Mouse (Mus musculus) MEL (cell line): ENCODE data around the gene Lhfpl2.

Experiments
- EP300 ChIP-seq, 2 experiments: IDR thresholded peaks; 2 replicates each; pipeline ENCODE4 v1.6.1; 2011; ENCODE audit warnings: improper control_type of control experiment in 2 of 2, low read length in 2 of 2, low read depth in 1 of 2, mild to moderate bottlenecking in 1 of 2
- GABPA ChIP-seq: IDR thresholded peaks from 2 replicates; pipeline ENCODE4 v1.6.1; 2012; ENCODE audit warnings: low read depth, mild to moderate bottlenecking, inconsistent platforms, low read length, improper control_type of control experiment, moderate library complexity
- HCFC1 ChIP-seq: IDR thresholded peaks from 2 replicates; pipeline ENCODE4 v1.6.1; 2012; ENCODE audit warnings: low read depth, mild to moderate bottlenecking, inconsistent platforms, low read length, improper control_type of control experiment, moderate library complexity
- MAFK ChIP-seq: IDR thresholded peaks from 2 replicates; pipeline ENCODE4 v1.6.1; 2011; ENCODE audit warnings: low read depth, mild to moderate bottlenecking, low read length, improper control_type of control experiment, borderline replicate concordance
- POLR2AphosphoS2 ChIP-seq: IDR thresholded peaks from 2 replicates; pipeline ENCODE4 v1.6.1; 2011; ENCODE audit warnings: low read length, improper control_type of control experiment
- SMC3 ChIP-seq: IDR thresholded peaks from 2 replicates; pipeline ENCODE4 v1.6.1; 2011; ENCODE audit warnings: low read depth, low read length, improper control_type of control experiment
- TCF12 ChIP-seq: IDR thresholded peaks from 2 replicates; pipeline ENCODE4 v1.6.1; 2014; ENCODE audit warnings: low read depth, mild to moderate bottlenecking, inconsistent platforms, low read length, improper control_type of control experiment, moderate library complexity
- ZC3H11A ChIP-seq: IDR thresholded peaks from 2 replicates; pipeline ENCODE4 v1.6.1; 2012; ENCODE audit warnings: low read depth, mild to moderate bottlenecking, inconsistent platforms, low read length, improper control_type of control experiment
- ZNF384 ChIP-seq: IDR thresholded peaks from 2 replicates; pipeline ENCODE4 v1.6.1; 2012; ENCODE audit warnings: low read depth, mild to moderate bottlenecking, inconsistent platforms, low read length, improper control_type of control experiment

DNA sequence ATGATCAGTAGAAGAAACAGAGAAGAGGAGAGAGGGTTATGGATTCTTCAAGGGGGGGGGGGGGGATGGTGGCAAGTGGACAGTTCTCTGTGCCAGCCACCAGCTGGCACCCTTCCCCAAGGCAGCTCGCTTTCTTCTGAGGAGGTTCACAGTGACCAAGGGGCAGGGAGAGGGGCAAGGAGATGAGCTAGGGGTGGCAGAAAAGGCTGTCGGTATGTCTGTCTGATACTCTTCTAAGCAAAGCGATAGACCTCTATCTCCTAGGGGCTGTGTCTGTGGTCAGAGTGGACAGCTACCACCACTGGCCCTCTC, 12.7 kb downstream of the Lhfpl2 start:
- TF ChIP-seq EP300 (IDR thresholded peaks at IDR 0.05; ENCODE audit: low read depth in 1 of 2, low read length in 2 of 2) (no peak), TCF12 (no peak), MAFK (no peak), ZC3H11A (no peak), GABPA (no peak), POLR2AphosphoS2 (no peak), ZNF384 (no peak), SMC3 (no peak), HCFC1 (no peak)
